Mouse (Mus musculus): ENCODE data around the gene Glmn.

DNA sequence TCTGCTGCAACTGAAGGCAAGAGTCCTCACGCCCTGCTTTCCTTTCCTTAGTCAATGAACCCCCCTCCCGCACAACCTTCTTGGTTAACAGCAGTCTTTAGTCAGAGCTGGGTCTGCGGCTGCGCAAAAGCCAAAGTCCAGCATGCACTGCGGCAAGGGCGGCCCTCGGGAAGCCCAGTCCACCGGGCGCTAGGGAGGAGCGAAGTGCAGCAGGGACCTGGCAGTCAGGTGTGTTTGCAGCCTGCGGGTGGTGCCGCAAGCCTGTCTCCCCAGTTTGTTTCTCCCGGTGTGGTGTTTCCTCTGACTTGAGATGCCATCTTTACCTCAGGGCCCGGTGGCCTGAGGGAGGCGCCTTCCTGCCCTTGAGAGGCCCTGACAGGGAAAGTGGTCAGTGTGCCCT lies 63.1 kb downstream of the Glmn start, which contains the start of gene 1700028K03Rik:
- TF ChIP-seq HCFC1 (IDR thresholded peaks at IDR 0.05; ENCODE audit: borderline replicate concordance, insufficient read depth, low read length) (no peak), ZC3H11A (IDR thresholded peaks at IDR 0.05; ENCODE audit: borderline replicate concordance, low read depth, low read length) (no peak), MAFK (IDR thresholded peaks at IDR 0.05; ENCODE audit: insufficient read depth, low read depth, low read length) (no peak), ZNF384 (IDR thresholded peaks at IDR 0.05; ENCODE audit: low read depth, low read length) (no peak)

Data from ES-E14 (cell line).